Mouse (Mus musculus): Measurements from ENCODE around the gene Rrp36. TPM values are rescaled to one million over a fixed set of nuclear protein-coding genes. Genes with fewer than 3 reads are reported as not detected.
A peak's percentile ranks its signal among the peaks of the same experiment; 100 is the strongest.

Rrp36 gene
- total RNA-seq, 2 experiments from 2014 or later = 12.5 to 15.7 TPM

DNA sequence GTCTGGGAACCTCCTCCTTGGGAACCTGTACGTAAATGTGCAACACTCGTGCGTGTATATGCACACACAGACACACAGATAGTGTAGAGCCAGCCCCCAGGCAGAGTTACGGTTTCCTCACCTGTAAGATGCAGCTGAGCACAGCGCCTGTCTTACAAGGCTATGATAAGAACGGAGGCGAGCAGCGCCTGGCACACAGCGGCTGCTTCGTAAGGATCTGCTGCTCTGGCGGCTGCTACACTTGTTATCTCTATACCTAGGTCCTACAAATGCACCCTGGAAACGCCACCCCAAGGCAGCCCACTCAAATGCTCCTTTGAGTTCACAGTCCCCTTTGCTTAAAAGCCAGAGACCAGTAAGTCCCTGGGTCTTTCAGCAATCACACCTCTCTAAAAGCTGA, 16.5 kb upstream of the Rrp36 start:
- no peak for DNase-seq (ENCODE audit: low spot score in 2 of 2)

DNA sequence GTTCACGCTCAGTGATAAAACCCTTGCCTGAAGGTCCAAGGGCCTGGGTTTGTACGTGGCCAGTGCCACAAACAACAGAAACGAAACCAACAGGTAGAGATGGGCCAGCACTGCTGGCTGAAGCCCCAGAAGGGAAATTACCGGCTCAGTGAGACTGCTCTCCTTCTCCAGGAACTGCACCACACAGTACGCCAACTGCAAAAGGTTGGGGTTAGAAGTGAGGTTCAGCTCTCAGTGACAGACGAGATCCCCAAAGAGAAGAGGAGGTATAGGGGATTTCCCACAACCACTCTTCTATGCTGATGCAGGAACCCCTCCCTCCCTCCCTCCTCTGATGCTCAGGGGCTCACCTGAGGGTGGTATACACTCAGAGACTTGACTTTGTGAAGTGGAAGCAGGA, 11.8 kb upstream of the Rrp36 start:
- no peak for DNase-seq (ENCODE audit: low spot score in 2 of 2)

DNA sequence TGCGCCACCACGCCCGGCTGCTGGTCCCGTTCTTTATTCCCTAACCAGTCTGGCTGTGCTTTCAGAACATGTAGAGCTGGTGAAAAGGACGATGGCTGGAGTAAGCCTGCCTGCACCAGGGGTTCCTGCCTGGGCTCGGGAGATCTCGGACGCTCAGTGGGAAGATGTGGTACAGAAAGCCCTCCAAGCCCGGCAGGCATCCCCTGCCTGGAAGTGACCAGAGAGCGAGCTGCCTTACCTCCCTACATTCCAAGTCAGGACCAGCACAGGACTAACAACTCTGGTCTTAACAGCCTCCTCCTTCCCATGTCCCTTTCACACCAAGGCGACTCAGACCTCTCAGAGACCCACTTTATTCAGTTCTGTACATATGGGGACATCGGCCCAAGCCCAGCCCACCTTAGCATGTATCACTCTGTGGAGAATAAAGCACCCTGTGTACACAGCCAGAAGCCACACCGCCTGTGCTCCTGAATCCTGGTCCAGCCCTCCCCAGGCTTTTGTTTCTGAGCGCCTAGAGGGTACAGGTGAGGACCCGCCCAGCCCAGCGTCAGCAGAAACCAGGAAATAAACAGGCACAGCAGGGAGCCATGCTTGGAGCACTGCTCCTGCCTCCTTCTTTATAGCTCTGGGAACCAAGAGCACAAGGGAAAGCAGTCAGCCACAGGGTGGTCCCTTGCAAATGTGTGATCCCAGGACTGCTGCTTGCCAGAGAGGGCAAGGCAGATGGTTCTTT, 8.7 kb upstream of the Rrp36 start:
- no peak for DNase-seq (ENCODE audit: low spot score in 2 of 2)

DNA sequence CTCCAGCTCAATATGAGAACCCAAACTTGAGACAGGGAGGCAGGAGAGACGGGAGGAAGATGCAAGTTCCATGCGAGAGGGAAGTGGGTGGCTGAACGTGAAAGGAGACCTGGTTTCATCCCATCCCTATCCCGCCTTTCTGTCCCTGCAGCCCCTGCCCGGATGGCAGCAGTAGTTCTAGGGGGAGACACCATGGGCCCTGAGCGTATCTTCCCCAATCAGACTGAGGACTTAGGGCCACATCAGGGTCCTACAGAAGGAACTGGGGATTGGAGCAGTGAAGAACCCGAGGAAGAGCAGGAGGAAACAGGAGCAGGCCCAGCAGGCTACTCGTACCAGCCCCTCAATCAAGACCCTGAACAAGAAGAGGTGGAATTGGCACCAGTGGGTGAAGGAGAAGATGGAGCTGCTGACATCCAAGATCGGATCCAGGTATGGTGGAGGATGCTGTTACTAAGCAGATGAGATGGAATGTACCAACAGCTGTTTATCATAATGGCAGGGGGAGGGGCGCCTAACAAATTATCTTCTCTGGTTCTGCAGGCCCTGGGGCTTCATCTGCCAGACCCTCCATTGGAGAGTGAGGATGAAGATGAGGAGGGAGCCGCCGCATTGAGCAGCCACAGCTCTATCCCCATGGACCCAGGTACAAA, 7.4 kb upstream of the Rrp36 start:
- DNase-seq (ENCODE audit: low spot score in 2 of 2) = peak in 1 of 2 experiments; percentile 26

DNA sequence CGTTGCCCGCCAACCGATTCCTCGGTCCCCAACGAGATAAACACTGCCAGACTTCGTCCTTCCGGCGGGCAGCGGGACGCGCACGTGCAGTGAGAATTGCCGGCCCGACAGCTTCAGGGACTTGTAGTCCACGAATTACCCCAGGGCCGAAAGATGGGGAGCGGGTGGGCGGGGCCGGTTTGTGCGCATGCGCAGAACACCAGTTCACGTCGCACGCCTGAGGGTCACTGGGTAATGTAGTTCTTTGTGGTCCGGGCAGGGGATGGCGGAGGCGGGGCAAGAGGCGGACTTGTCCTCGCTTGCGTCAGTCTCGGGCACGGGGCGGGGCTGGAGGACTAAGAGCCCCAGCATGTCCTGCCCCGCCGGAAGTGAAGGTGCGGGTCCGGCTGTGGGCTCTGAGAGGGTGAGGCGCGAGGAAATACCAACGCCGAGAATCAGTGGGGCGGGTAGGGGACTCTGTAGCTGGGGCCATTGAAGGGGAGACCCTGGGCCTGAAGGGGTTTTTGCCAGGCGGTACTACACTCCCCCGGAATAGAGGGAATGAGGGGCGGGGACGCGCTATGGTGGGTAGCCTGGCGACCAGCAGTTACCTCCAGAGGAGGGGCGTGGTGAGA, 6.7 kb upstream of the Rrp36 start, which contains the start of gene Klhdc3:
Gene Klhdc3, minus strand, starts transcription at position 155 of the 614 bp plus-strand sequence.
- DNase-seq (ENCODE audit: low spot score in 2 of 2) = peak; percentile 94 to 98

DNA sequence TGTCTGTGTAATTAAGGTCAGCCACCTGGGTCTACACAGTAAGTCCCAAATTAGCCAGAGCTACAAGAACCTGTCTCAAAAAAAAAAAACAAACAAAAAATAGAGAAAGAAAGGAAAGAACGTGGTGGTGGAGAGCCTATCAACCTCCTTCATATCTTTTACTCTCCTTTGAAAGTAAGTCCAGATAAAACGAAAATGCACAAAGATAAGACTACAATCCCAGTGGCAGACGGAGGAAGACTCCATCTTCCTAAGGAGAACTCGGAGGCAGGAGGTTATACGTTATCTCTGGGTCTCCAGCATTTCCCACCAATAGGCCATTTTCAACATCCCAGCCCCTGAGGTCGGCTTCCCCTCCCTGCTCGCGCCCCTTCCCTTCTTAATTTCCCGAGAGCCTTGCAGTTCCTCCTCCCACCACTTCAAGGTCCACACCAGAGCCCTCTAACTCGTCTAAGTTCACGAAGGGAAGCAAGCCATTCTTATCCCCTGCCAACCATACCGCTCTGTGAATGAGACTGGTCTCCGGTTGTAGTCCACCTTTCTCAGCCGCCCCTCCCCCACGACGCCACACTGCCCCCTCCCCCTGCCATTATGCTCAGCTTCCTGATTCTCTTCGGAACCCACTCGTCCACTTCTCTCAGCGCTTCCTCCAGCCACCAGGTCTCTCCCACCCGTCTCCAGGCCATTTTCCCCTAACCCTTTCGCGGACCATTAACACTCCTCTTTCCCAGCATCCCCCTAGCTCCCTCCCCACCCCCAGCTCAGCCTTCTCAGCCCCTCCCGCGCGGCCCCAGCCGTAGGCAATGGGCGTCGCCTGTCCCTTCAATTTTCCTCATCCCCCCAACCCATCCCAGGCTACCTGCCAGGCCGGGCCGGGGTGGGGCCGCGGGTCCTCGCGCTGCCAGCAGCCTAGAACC, 5.9 kb upstream of the Rrp36 start:
- DNase-seq (ENCODE audit: low spot score in 2 of 2) = no peak

DNA sequence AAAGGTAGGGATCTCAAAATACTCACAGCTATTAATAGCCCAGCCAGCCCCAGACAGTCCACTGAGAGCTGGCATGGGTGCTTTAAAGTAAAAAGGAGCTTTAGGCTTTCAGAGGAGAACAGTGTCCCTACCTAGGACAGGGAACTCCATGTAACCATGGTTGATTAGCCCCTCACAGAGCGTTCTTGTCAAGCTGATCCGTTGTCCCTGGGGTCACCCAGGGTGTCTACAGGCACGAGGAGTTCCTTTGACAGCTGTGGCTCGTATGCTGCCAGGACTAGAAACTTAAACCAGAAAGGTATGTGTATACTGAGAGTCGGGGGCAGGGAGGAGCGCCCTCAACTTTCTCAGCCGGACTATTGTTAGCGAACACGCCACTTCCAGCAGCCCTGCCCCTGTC, 4.8 kb upstream of the Rrp36 start:
- no peak for DNase-seq (ENCODE audit: low spot score in 2 of 2)

DNA sequence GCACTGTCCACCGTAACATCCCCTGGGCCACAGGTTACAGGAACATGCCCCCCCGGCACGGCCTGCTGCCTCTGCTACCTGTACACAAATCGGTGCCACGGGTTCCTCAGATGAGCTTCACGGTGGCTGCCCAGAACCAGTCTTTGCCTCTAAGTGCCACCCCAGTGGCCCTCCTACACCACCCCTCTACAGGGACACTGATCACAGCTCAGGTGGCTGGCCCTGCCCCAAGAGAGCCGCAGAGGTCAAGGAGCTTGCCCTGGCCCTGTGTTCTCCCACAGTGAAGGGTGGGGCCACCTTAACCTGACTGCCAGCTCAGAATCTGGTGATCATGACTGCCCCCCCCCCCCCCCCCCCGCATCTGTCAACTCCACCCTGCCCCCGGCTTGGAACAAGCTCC, 4.3 kb upstream of the Rrp36 start, which contains the start of gene Mea1:
Gene Mea1, plus strand, starts transcription at position 378 of the 400 bp plus-strand sequence.
- no peak for DNase-seq (ENCODE audit: low spot score in 2 of 2)

DNA sequence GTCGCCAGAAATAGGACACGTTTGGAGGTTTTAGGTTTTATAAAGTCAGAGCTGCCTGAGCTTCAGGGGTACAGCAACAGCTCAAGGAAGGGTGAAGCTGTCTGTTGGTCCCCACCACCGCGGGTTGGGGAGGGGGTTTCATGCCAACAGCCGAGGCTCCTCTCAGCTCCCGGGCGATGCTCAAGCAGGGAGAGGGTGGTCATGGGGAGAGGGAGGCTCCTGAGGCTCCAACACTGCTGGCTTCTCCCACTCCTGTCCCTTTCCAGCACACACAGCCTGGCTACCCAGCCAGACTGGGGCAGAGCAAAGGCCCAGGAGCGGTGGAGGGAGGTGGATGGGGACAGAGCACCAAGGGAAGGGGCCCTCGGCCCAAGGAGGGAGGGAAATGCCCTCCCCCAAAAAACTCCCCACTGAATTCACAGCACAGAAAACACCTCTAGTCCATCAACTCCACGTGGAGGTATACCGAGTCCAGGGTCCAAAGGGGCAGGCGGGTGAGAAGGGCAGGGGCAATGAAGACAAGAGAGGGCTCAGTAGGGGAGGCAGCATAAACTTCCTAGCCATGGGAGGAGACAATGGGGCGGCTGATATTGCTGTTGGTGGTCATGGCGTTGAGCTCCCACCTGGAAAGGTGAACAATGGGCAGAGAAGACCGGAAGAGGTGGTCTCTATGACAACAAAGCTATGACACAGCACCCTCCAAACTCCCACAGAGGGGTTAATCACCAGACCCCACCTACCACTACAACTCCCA, 555 bp upstream of the Rrp36 start:
- no peak for DNase-seq (ENCODE audit: low spot score in 2 of 2)

DNA sequence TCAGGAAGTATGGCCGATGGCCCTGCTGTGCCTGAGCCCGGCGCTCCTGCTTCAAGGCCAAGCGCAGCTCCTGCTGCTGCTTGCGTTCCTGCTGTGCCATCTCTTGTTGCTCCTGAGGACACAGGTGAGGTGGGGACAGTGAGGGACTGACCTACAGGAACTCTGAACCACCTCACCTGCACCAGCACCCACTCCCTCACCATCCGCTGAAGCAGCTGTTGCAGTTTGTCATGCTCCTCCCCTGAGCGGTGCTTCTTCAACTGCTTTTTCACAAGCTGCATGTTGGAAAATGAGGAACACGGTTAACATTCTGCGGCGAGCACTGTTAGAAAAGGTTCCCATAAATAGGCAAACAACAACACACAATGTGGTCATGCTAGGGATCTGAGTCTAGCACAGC, 4.2 kb downstream of the Rrp36 start:
- no peak for DNase-seq (ENCODE audit: low spot score in 2 of 2)

DNA sequence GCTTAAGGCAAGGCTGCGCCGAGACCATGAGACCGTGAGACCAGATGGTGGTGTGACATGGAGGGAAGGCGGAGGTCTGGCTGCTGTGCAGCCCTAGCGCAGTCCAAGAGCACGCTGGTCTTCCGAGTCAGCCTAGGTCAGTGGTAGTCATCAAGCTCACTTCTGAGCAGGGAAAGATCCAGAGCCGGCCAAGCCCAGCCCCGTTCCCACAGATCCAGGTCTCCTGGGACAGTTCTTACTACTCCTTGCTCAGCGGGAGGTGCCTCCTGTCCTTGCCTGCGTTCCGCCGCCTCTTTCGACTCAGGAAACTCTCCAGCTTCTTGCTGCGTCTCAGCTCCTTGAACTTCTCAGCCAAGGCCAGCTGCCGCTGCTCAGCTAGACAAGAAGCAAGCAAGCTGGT, 6.4 kb downstream of the Rrp36 start:
- DNase-seq (ENCODE audit: low spot score in 2 of 2) = no peak

DNA sequence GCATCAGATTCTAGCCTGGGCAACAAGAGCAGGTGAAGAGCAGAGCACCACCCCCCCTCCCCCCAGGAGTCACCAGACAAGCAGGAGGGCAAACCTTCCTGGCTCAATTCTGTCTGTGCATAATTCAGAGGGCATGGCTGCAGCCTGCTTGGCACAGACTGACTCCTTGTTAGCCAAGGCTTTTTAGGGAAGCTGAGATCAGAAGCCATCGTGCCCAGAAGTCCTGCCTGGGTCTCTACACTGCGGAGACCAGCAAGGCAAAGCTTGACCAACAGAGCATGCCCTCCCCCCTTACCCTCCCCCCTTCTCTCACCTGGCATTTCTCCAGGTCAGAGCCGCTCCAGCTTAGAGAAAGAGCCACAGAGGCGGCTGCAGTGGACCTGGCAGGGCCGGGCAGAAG, 11.4 kb downstream of the Rrp36 start:
- DNase-seq (ENCODE audit: low spot score in 2 of 2) = no peak

DNA sequence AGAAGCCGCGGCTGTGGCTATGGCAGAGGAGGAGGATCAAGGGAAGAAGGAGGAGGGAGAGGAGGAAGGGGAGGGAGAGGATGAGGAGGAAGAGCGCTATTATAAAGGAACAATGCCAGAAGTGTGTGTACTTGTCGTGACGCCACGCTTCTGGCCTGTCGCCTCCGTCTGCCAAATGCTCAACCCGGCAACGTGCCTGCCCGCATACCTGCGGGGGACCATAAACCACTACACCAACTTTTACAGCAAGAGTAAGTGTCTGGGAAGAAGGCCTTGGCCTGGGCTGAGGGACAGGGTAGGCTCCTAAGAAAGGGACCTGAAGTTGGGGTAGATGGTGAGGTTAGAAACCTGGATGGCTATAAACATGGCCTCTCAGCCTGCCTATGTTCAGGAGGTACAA, 12.2 kb downstream of the Rrp36 start:
- DNase-seq (ENCODE audit: low spot score in 2 of 2) = no peak

DNA sequence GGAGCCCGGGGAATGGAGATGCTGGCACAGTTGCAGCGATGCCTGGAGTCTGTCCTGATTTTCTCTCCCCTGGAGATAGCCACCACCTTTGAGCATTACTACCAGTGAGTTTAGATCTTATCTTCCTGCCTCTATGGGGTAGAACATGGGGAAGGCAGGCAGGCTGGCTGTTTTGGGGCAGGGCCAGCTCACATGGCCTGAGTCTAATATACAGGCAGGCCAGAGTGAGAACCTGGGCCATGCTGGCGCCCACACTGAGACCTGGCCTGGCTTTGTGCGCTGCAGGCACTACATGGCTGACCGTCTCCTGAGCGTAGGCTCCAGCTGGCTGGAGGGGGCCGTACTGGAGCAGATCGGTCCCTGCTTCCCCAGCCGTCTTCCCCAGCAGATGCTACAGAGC, 12.8 kb downstream of the Rrp36 start:
- DNase-seq (ENCODE audit: low spot score in 2 of 2) = no peak

DNA sequence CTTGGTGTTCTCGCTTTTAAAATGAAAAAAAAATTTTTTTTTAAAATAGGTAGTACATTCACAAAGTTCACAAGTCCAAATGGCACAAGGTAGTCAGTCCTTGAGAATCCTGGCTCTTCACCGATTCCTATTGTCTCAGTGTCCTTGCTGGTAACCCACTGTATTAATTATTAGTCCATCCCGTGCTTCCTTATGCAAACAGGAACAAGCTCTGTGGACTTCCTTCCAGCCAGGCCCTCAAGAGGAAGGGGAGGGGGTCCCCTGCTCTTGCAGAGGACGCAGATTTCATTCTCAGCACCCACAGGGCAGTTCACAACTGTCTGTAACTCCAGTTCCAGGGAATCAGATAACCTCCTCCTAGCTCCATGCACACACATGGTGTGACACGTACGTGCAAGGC, 18.1 kb downstream of the Rrp36 start:
- no peak for DNase-seq (ENCODE audit: low spot score in 2 of 2)

DNA sequence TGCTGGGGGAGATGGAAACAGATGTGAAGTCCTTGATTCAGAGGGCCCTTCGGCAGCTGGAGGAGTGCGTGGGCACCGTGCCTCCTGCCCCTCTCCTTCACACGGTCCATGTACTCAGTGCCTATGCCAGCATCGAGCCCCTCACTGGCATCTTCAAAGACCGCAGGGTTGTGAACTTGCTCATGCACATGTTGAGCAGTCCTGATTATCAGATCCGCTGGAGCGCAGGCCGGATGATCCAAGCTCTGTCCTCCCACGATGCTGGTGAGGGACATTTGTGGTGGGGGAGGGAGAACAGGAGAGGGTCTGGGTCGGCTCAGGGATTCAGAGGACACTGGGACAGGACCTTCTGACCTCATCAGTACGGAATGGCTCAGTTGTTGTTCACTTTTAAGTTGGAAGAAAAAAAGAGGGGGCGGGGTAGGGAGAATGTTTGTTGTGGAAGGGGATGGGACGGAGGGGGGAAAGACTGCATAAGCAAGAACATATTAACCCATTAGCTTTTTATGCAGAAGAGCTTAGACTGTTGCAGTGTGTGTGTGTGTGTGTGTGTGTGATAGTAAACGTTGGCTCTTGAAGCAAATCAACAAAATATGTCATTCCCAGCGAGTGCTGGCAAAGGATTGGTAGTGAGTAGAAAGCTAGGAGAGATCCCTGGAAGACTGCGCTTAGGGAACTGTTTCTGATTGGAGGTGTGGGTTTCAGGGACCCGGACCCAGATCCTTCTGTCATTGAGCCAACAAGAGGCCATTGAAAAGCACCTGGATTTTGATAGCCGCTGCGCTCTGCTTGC, 22.2 kb downstream of the Rrp36 start:
- peak in 1 of 2 experiments; percentile 59 for DNase-seq (ENCODE audit: low spot score in 2 of 2)

DNA sequence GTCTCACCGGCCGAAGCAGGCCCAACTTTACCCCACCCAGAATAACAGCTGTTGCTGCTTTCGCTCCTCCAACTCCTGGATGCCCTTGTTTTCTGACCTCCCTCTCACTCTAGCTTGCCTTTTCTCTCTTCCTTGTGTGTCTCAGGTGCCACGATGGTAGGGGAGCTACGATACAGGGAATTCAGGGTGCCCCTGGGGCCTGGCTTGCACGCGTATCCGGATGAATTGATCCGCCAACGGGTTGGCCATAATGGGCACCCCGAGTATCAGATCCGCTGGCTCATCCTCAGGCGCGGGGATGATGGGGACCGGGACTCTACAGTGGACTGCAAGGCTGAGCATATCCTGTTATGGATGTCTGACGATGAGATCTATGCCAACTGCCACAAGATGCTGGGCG, 22.9 kb downstream of the Rrp36 start:
- DNase-seq (ENCODE audit: low spot score in 2 of 2) = no peak

DNA sequence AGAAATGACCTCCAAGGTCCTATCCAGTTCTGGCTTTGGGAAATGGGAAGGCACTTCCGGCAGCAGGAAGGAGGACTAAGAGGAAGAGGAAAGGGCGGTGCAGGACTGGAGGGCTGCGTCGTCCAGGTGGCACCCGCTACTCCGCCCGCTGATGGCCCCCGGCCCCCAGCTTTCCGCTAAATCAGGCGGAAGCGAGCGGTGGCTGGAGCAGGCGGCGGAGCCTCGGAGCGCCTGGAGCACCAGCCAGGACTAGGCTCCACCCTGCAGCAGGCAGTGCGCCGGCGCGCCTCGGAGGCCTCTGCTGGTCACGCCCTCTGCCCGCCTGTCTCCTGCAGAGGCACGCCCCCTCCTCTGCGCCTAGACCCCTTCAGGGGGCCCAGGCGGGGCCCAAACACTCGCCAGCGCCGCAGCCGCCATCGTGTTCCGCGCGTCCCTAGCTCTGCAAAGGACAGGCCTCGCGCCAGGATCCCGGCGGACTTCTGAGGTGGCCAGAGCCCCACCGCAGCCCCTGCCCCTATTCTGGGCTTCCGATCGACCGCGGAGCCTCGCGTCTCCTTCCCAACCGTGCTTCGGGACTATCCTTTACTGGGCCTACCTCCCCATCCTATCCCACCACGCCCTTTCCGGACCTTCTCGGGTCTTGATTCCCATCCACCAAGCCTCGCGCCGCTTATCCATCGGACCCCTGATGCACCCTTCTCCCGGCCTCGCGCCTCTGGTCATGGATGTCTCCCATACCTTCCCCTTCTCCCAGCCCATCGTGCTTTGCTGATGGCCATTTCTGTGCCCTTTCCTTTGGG, 23.7 kb downstream of the Rrp36 start, which contains the start of gene Cul7:
Gene Cul7, plus strand, starts transcription at position 106 of the 800 bp plus-strand sequence.
- peak; percentile 88 to 93 for DNase-seq (ENCODE audit: low spot score in 2 of 2)

DNA sequence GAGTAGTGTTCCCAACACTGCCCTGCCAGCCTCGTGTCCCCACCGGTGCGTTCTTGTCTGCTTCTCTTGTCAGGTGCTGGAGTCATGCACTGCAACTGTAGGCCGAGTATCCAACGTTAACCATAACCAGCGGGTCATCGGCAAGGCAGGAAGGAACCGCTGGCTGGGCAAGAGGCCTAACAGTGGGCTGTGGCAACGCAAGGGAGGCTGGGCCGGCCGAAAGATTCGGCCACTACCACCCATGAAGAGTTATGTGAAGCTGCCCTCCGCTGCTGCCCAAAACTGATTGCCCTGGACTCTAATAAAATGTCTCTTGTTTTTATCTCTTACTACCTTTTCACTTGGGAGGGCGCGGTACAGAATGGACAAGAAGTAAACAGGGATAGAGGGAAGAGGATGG, 24.3 kb downstream of the Rrp36 start:
- DNase-seq (ENCODE audit: low spot score in 2 of 2) = no peak
